Mouse (Mus musculus): Measurements from ENCODE around the gene Marc1. TPM values are rescaled to one million over a fixed set of nuclear protein-coding genes. Genes with fewer than 3 reads are reported as not detected.

Gene Marc1
- polyA plus RNA-seq, 1 experiment: not detected

DNA sequence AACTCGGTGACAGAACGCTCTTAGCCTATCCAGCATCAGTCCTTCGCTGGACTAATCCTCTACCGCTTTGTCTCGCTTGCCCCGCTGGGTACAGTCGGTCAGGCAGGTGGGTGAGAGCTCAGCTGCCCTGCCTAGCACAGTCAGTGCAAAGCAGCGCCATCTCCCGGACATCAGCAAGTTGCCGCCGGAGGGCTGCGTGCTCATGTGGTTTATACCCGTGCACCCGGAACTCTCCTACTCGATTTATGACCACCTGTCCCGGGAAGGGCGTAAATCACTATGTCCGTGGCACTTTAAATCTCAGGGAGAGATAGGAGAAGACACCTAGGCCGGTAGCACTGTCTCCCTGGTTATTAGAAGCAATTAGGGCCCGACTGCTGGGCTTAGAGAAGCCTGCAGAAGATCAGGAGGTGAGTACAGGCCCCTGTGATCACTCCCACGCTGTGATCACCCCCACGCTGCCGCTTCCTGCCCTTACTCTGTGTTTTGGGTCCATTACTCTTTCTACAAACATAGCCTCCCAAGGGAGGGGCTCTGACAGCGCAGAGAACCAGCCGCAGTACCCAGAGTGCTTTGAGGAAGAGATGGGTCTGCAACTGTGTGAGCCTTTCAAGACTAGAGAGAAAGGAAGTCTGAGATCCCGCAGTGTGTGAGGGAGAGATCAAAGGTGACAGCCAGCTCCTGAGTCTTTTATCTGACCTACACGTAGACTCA lies 17.8 kb downstream of the Marc1 start:
- TF ChIP-seq CTCF (IDR thresholded peaks at IDR 0.05; ENCODE audit: low read depth, low read length) (no peak; the same call in 1 of the 2 replicates), POLR2A (IDR thresholded peaks at IDR 0.05; ENCODE audit: borderline replicate concordance, low read depth, low read length) (no peak)
- H3K4me3 ChIP-seq (ENCODE audit: insufficient read depth, low read length): no peak overlapping the region
- no peak overlapping the region for H3K27ac ChIP-seq (ENCODE audit: insufficient read depth, low read depth, low read length)
- H3K4me1 ChIP-seq (ENCODE audit: control insufficient read depth, insufficient read depth, low read length): peaks cover 6% of the 10 kb centered on the region

GRCm38 (mm10) chr1:184791109-184791508 lies 20.0 kb downstream of the Marc1 start:
- Histone ChIP-seq H3K4me3 (ENCODE audit: insufficient read depth, low read length) (no peak overlapping the region), H3K4me1 (ENCODE audit: control insufficient read depth, insufficient read depth, low read length) (peaks cover 6% of the 10 kb centered on the region), H3K27ac (ENCODE audit: insufficient read depth, low read depth, low read length) (no peak overlapping the region)
- TF ChIP-seq POLR2A (IDR thresholded peaks at IDR 0.05; ENCODE audit: borderline replicate concordance, low read depth, low read length): no peak
- TF ChIP-seq CTCF (IDR thresholded peaks at IDR 0.05; ENCODE audit: low read depth, low read length): no peak

- Histone ChIP-seq H3K4me1 (ENCODE audit: control insufficient read depth, insufficient read depth, low read length) (peaks cover 6% of the 10 kb centered on the region), H3K27ac (ENCODE audit: insufficient read depth, low read depth, low read length) (no peak overlapping the region), H3K4me3 (ENCODE audit: insufficient read depth, low read length) (no peak overlapping the region)
- TF ChIP-seq POLR2A (IDR thresholded peaks at IDR 0.05; ENCODE audit: borderline replicate concordance, low read depth, low read length) (no peak), CTCF (IDR thresholded peaks at IDR 0.05; ENCODE audit: low read depth, low read length) (peak; percentile 34; the same call in 1 of the 2 replicates)
These were observed 24.5 kb downstream of the Marc1 start for GRCm38 (mm10) chr1:184786376-184787151.

GRCm38 (mm10) chr1:184783641-184784040 lies 27.5 kb downstream of the Marc1 start:
- Histone ChIP-seq H3K4me3 (ENCODE audit: insufficient read depth, low read length) (no peak overlapping the region), H3K4me1 (ENCODE audit: control insufficient read depth, insufficient read depth, low read length) (no peaks in the 10 kb centered on the region), H3K27ac (ENCODE audit: insufficient read depth, low read depth, low read length) (no peak overlapping the region)
- no peak for TF ChIP-seq CTCF (IDR thresholded peaks at IDR 0.05; ENCODE audit: low read depth, low read length)
- TF ChIP-seq POLR2A (IDR thresholded peaks at IDR 0.05; ENCODE audit: borderline replicate concordance, low read depth, low read length): no peak

- H3K4me1 ChIP-seq (ENCODE audit: control insufficient read depth, insufficient read depth, low read length): 0 out of 2 replicates have a peak, but pooled peaks cover 2% of the 10 kb centered on the region
- H3K27ac ChIP-seq (ENCODE audit: insufficient read depth, low read depth, low read length): no peak overlapping the region
- TF ChIP-seq CTCF (IDR thresholded peaks at IDR 0.05; ENCODE audit: low read depth, low read length) (no peak), POLR2A (IDR thresholded peaks at IDR 0.05; ENCODE audit: borderline replicate concordance, low read depth, low read length) (no peak)
- no peak overlapping the region for H3K4me3 ChIP-seq (ENCODE audit: insufficient read depth, low read length)
These were observed 29.0 kb downstream of the Marc1 start for GRCm38 (mm10) chr1:184782161-184782513.

DNA sequence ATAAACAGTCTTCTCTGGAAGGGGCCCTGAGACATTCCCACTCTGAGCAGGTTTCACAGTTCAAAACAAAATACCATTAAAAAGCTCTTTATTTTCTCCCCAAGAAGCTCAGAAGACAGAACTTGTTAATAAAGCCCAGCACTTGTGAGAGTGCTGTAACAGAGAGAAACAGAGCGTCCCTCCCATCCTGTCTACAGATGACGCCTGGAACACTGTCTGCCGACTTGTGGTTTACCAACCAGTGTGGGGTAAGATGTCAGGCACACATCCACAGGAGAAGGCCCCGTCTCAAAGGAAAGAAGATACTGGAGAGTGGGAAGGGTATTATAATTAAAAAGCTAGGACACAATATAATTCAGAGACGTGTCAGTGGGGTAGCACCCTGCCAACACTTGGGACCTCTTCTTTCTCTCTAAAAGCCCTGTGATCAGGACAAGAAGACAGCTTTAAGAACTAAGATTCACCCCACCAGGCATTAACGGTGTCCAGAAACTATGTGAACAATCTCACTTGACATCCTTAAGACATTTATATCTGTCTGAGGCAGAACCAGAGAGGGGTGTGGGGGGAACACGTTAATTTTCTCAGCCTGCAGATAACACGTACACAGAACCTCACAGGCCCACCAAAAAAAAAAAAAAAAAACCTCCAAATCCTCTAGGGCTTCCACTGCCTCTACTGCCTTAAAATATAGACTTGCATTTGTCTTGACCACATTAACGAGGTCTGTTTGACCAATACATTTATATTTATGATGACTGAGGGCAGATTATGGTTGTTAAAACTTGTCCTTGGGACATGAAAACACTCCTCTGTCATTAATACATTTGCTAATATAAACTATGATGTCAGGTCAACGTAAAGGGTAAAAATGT lies 29.6 kb downstream of the Marc1 start:
- no peak overlapping the region for H3K27ac ChIP-seq (ENCODE audit: insufficient read depth, low read depth, low read length)
- no peak for TF ChIP-seq POLR2A (IDR thresholded peaks at IDR 0.05; ENCODE audit: borderline replicate concordance, low read depth, low read length)
- TF ChIP-seq CTCF (IDR thresholded peaks at IDR 0.05; ENCODE audit: low read depth, low read length): no peak
- no peak overlapping the region for H3K4me3 ChIP-seq (ENCODE audit: insufficient read depth, low read length)
- 0 out of 2 replicates have a peak, but pooled peaks cover 2% of the 10 kb centered on the region for H3K4me1 ChIP-seq (ENCODE audit: control insufficient read depth, insufficient read depth, low read length)

DNA sequence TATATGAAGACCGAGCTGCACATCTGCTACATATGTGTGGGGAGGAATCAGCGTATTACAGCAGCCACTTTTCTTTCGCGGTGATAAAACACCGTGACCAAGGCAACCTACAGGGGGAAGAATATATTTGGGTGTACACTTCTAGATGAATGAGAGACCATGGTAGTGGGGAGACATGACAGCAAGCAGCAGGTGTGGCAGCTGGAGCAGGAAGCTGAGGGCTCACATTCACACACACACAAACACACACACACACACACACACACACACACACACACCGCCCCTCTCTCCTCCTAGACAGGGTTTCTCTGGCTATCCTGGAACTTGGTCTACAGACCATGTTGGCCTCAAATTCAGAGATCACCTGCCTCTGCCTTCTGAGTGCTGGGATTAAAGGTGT lies 33.0 kb downstream of the Marc1 start:
- Histone ChIP-seq H3K4me3 (ENCODE audit: insufficient read depth, low read length) (no peak overlapping the region), H3K4me1 (ENCODE audit: control insufficient read depth, insufficient read depth, low read length) (0 out of 2 replicates have a peak, but pooled peaks cover 2% of the 10 kb centered on the region), H3K27ac (ENCODE audit: insufficient read depth, low read depth, low read length) (no peak overlapping the region)
- no peak for TF ChIP-seq POLR2A (IDR thresholded peaks at IDR 0.05; ENCODE audit: borderline replicate concordance, low read depth, low read length)
- no peak for TF ChIP-seq CTCF (IDR thresholded peaks at IDR 0.05; ENCODE audit: low read depth, low read length)

- H3K4me1 ChIP-seq (ENCODE audit: control insufficient read depth, insufficient read depth, low read length): 0 out of 2 replicates have a peak, but pooled peaks cover 2% of the 10 kb centered on the region
- no peak overlapping the region for H3K4me3 ChIP-seq (ENCODE audit: insufficient read depth, low read length)
- H3K27ac ChIP-seq (ENCODE audit: insufficient read depth, low read depth, low read length): no peak overlapping the region
- TF ChIP-seq POLR2A (IDR thresholded peaks at IDR 0.05; ENCODE audit: borderline replicate concordance, low read depth, low read length) (no peak), CTCF (IDR thresholded peaks at IDR 0.05; ENCODE audit: low read depth, low read length) (no peak)
These were observed 33.9 kb downstream of the Marc1 start for GRCm38 (mm10) chr1:184777061-184777795.

- H3K27ac ChIP-seq (ENCODE audit: insufficient read depth, low read depth, low read length): no peak overlapping the region
- no peak for TF ChIP-seq POLR2A (IDR thresholded peaks at IDR 0.05; ENCODE audit: borderline replicate concordance, low read depth, low read length)
- TF ChIP-seq CTCF (IDR thresholded peaks at IDR 0.05; ENCODE audit: low read depth, low read length): no peak
These were observed 35.8 kb downstream of the Marc1 start for GRCm38 (mm10) chr1:184775289-184775688.

More at GRCm38 (mm10) chr1:184775289-184775688, 35.8 kb downstream of the Marc1 start:
- Histone ChIP-seq H3K4me3 (ENCODE audit: insufficient read depth, low read length) (no peak overlapping the region), H3K4me1 (ENCODE audit: control insufficient read depth, insufficient read depth, low read length) (peaks cover 6% of the 10 kb centered on the region; the same call in 1 of the 2 replicates)

Measured in bone marrow macrophage, adult 2 months (primary cell).